Mouse (Mus musculus): ENCODE measurements around the gene Olfr697.
A peak's percentile ranks its signal among the peaks of the same experiment; 100 is the strongest.
"Not testable (repeated sequence)": the region's sequence is repeated elsewhere in the genome, so short reads cannot be mapped to it uniquely, and the experiment has no call there.

Gene Olfr697

GRCm38 (mm10) chr7:106742343-106742742 lies at the start of gene Olfr697:
Gene Olfr697, minus strand, starts transcription at chr7:106742443.
- DNase-seq (ENCODE audit: low read depth, low spot score): no peak

GRCm38 (mm10) chr7:106788330-106788729 lies 46.1 kb upstream of the Olfr697 start:
- DNase-seq (ENCODE audit: low read depth, low spot score): no peak

GRCm38 (mm10) chr7:106761008-106761407 lies 18.8 kb upstream of the Olfr697 start:
- peak; percentile 74 for DNase-seq (ENCODE audit: low read depth, low spot score)

- DNase-seq (ENCODE audit: low read depth, low spot score): no peak
Measured at GRCm38 (mm10) chr7:106758800-106759199, 16.6 kb upstream of the Olfr697 start.

GRCm38 (mm10) chr7:106755297-106755696 lies 13.1 kb upstream of the Olfr697 start, which contains the start of gene Olfr698:
Gene Olfr698, minus strand, starts transcription at chr7:106755397.
- no peak for DNase-seq (ENCODE audit: low read depth, low spot score)

GRCm38 (mm10) chr7:106745811-106746210 lies 3.6 kb upstream of the Olfr697 start:
- peak; percentile 87 for DNase-seq (ENCODE audit: low read depth, low spot score)

GRCm38 (mm10) chr7:106737028-106737427 lies 5.2 kb downstream of the Olfr697 start:
- DNase-seq (ENCODE audit: low read depth, low spot score): no peak

- DNase-seq (ENCODE audit: low read depth, low spot score): no peak
Measured at GRCm38 (mm10) chr7:106733717-106734116, 8.5 kb downstream of the Olfr697 start.

- DNase-seq (ENCODE audit: low read depth, low spot score): not testable (repeated sequence)
Measured at GRCm38 (mm10) chr7:106725654-106726053, 16.6 kb downstream of the Olfr697 start.

GRCm38 (mm10) chr7:106716296-106716695 lies 25.9 kb downstream of the Olfr697 start, which contains the start of gene Olfr695:
Gene Olfr695, minus strand, starts transcription at chr7:106716396.
- no peak for DNase-seq (ENCODE audit: low read depth, low spot score)

GRCm38 (mm10) chr7:106711463-106711862 lies 30.8 kb downstream of the Olfr697 start:
- no peak for DNase-seq (ENCODE audit: low read depth, low spot score)

- DNase-seq (ENCODE audit: low read depth, low spot score): not testable (repeated sequence)
Measured at GRCm38 (mm10) chr7:106707705-106708104, 34.5 kb downstream of the Olfr697 start.

- DNase-seq (ENCODE audit: low read depth, low spot score): no peak
Measured at GRCm38 (mm10) chr7:106696891-106697290, 45.4 kb downstream of the Olfr697 start.

GRCm38 (mm10) chr7:106692976-106693375 lies 49.3 kb downstream of the Olfr697 start:
- DNase-seq (ENCODE audit: low read depth, low spot score): no peak

GRCm38 (mm10) chr7:106691714-106692113 lies 50.5 kb downstream of the Olfr697 start, which contains the start of gene Olfr694:
Gene Olfr694, minus strand, starts transcription at chr7:106691814.
- no peak for DNase-seq (ENCODE audit: low read depth, low spot score)

All from ZHBTc4 (cell line).